Mouse (Mus musculus): Measurements from ENCODE around the gene G430095P16Rik. TPM values are rescaled to one million over a fixed set of nuclear protein-coding genes. Genes with fewer than 3 reads are reported as not detected.

Gene G430095P16Rik
- total RNA-seq, 2 experiments from 2014 or later = 7.8 to 10.2 TPM

GRCm38 (mm10) chr8:84740895-84741843, 18.4 kb downstream of the G430095P16Rik start:
- DNase-seq (ENCODE audit: low spot score in 2 of 2) = no peak

GRCm38 (mm10) chr8:84742171-84743053, 19.6 kb downstream of the G430095P16Rik start:
- peak; percentile 58 to 87 for DNase-seq (ENCODE audit: low spot score in 2 of 2)

GRCm38 (mm10) chr8:84743054-84743415, 20.2 kb downstream of the G430095P16Rik start:
- DNase-seq (ENCODE audit: low spot score in 2 of 2) = no peak

- peak; percentile 73 to 90 for DNase-seq (ENCODE audit: low spot score in 2 of 2)
Measured at GRCm38 (mm10) chr8:84743517-84744420, 21.0 kb downstream of the G430095P16Rik start.

GRCm38 (mm10) chr8:84745032-84745925, 22.5 kb downstream of the G430095P16Rik start:
- DNase-seq (ENCODE audit: low spot score in 2 of 2) = no peak

GRCm38 (mm10) chr8:84749519-84749918, 26.7 kb downstream of the G430095P16Rik start:
- no peak for DNase-seq (ENCODE audit: low spot score in 2 of 2)

- DNase-seq (ENCODE audit: low spot score in 2 of 2) = no peak
Measured at GRCm38 (mm10) chr8:84752734-84753582, 30.2 kb downstream of the G430095P16Rik start.

GRCm38 (mm10) chr8:84757501-84757900, 34.7 kb downstream of the G430095P16Rik start:
- no peak for DNase-seq (ENCODE audit: low spot score in 2 of 2)

- DNase-seq (ENCODE audit: low spot score in 2 of 2) = no peak
Measured at GRCm38 (mm10) chr8:84758308-84758707, 35.5 kb downstream of the G430095P16Rik start.

- DNase-seq (ENCODE audit: low spot score in 2 of 2) = no peak
Measured at GRCm38 (mm10) chr8:84759126-84759525, 36.3 kb downstream of the G430095P16Rik start.

GRCm38 (mm10) chr8:84759718-84760117, 36.9 kb downstream of the G430095P16Rik start:
- DNase-seq (ENCODE audit: low spot score in 2 of 2) = no peak

GRCm38 (mm10) chr8:84760405-84760805, 37.6 kb downstream of the G430095P16Rik start:
- no peak for DNase-seq (ENCODE audit: low spot score in 2 of 2)

- no peak for DNase-seq (ENCODE audit: low spot score in 2 of 2)
Measured at GRCm38 (mm10) chr8:84760901-84761300, 38.1 kb downstream of the G430095P16Rik start.

- no peak for DNase-seq (ENCODE audit: low spot score in 2 of 2)
Measured at GRCm38 (mm10) chr8:84764100-84764499, 41.3 kb downstream of the G430095P16Rik start.

GRCm38 (mm10) chr8:84764870-84765495, 42.2 kb downstream of the G430095P16Rik start:
- DNase-seq (ENCODE audit: low spot score in 2 of 2) = no peak

- no peak for DNase-seq (ENCODE audit: low spot score in 2 of 2)
Measured at GRCm38 (mm10) chr8:84765629-84766028, 42.8 kb downstream of the G430095P16Rik start.

GRCm38 (mm10) chr8:84766422-84766821, 43.6 kb downstream of the G430095P16Rik start:
- DNase-seq (ENCODE audit: low spot score in 2 of 2) = no peak

GRCm38 (mm10) chr8:84767221-84767620, 44.4 kb downstream of the G430095P16Rik start:
- no peak for DNase-seq (ENCODE audit: low spot score in 2 of 2)
